Mouse (Mus musculus) kidney, adult 11 months (tissue): ENCODE measurements around the gene Apc2.
"Not testable (repeated sequence)": the region's sequence is repeated elsewhere in the genome, so short reads cannot be mapped to it uniquely, and the experiment has no call there.

Experiments
- DNase-seq: peaks from one replicate; pipeline ENCODE4 v3.0.0; 2022

Gene Apc2

GRCm38 (mm10) chr10:80295618-80296425 lies at the start of gene Apc2:
Gene Apc2, plus strand, starts transcription at chr10:80295977.
- peak; percentile 75 for DNase-seq

GRCm38 (mm10) chr10:80247849-80248248 lies 47.9 kb upstream of the Apc2 start:
- DNase-seq, result no peak

GRCm38 (mm10) chr10:80248437-80248836 lies 47.3 kb upstream of the Apc2 start:
- not testable (repeated sequence) for DNase-seq

GRCm38 (mm10) chr10:80248971-80249640 lies 46.7 kb upstream of the Apc2 start, which contains the start of gene Ndufs7:
Gene Ndufs7, plus strand, starts transcription at chr10:80249121.
- DNase-seq, result peak; percentile 95

- DNase-seq, result no peak
Observed at GRCm38 (mm10) chr10:80250059-80250458, 45.7 kb upstream of the Apc2 start.

- no peak for DNase-seq
Observed at GRCm38 (mm10) chr10:80250573-80250972, 45.2 kb upstream of the Apc2 start.

GRCm38 (mm10) chr10:80252011-80252410 lies 43.8 kb upstream of the Apc2 start:
- no peak for DNase-seq

- no peak for DNase-seq
Observed at GRCm38 (mm10) chr10:80252493-80253274, 43.1 kb upstream of the Apc2 start.

- DNase-seq, result no peak
Observed at GRCm38 (mm10) chr10:80253551-80253950, 42.2 kb upstream of the Apc2 start.

- no peak for DNase-seq
Observed at GRCm38 (mm10) chr10:80254331-80255297, 41.2 kb upstream of the Apc2 start.

GRCm38 (mm10) chr10:80255881-80256535 lies 39.8 kb upstream of the Apc2 start:
- DNase-seq, result no peak

- no peak for DNase-seq
Observed at GRCm38 (mm10) chr10:80257936-80258335, 37.8 kb upstream of the Apc2 start.

- no peak for DNase-seq
Observed at GRCm38 (mm10) chr10:80258752-80259462, 36.9 kb upstream of the Apc2 start.

GRCm38 (mm10) chr10:80259463-80259805 lies 36.3 kb upstream of the Apc2 start:
- no peak for DNase-seq

GRCm38 (mm10) chr10:80259861-80260641 lies 35.7 kb upstream of the Apc2 start:
- peak; percentile 86 for DNase-seq

- DNase-seq, result peak; percentile 95
Observed at GRCm38 (mm10) chr10:80260642-80261584, 34.9 kb upstream of the Apc2 start, which contains the start of the genes Gamt and Dazap1. Gene Gamt, minus strand, starts transcription at chr10:80261012. Gene Dazap1, plus strand, starts transcription at chr10:80261486.

- peak; percentile 99 for DNase-seq
Observed at GRCm38 (mm10) chr10:80261585-80261968, 34.2 kb upstream of the Apc2 start.

GRCm38 (mm10) chr10:80262169-80262568 lies 33.6 kb upstream of the Apc2 start:
- no peak for DNase-seq
